Mouse (Mus musculus) MN1 (cell line): ENCODE measurements at regions not wholly inside any gene's neighbourhood (a gene's known extent, or its start where the extent isn't known, plus 50 kb on each side); places are given as distances from the start of the nearest gene placed in this dataset.
A peak's percentile ranks its signal among the peaks of the same experiment; 100 is the strongest.

Source experiments
- DNase-seq: peaks from one replicate; pipeline ENCODE4 v3.0.0-alpha.2; 2016; ENCODE audit warnings: low spot score

GRCm38 (mm10) chr6:16999451-17000139, 65.4 kb upstream of the Tes start:
- no peak for DNase-seq

GRCm38 (mm10) chr6:16995495-16995936, 69.4 kb upstream of the Tes start:
- no peak for DNase-seq

- no peak for DNase-seq
Observed at GRCm38 (mm10) chr6:16994711-16995110, 70.2 kb upstream of the Tes start.

GRCm38 (mm10) chr6:16991996-16992591, 72.9 kb upstream of the Tes start:
- no peak for DNase-seq

GRCm38 (mm10) chr6:16978206-16978505, 79.9 kb upstream of the Tfec start:
- DNase-seq = peak; percentile 39

- DNase-seq = no peak
Observed at GRCm38 (mm10) chr6:16977392-16978205, 79.4 kb upstream of the Tfec start.

- no peak for DNase-seq
Observed at GRCm38 (mm10) chr6:16965658-16966057, 67.4 kb upstream of the Tfec start.

GRCm38 (mm10) chr6:16964362-16964761, 66.1 kb upstream of the Tfec start:
- DNase-seq = no peak

GRCm38 (mm10) chr6:16963958-16964357, 65.7 kb upstream of the Tfec start:
- DNase-seq = no peak

GRCm38 (mm10) chr6:16958102-16958501, 59.9 kb upstream of the Tfec start:
- no peak for DNase-seq

- no peak for DNase-seq
Observed at GRCm38 (mm10) chr6:16956771-16957435, 58.7 kb upstream of the Tfec start.
